Mouse (Mus musculus) forebrain, embryonic 16.5 days (tissue): ENCODE data around the gene Chek1. TPM values are rescaled to one million over a fixed set of nuclear protein-coding genes. Genes with fewer than 3 reads are reported as not detected.
A peak's percentile ranks its signal among the peaks of the same experiment; 100 is the strongest.

Experiments
- ATAC-seq: fragments of 200-750 bp; cut with Nextera tagmentation; 2 replicates; pipeline ENCODE4 v1.8.0; 2017; ENCODE audit warnings: mild to moderate bottlenecking, moderate library complexity
- H3K27ac ChIP-seq: fragments of 300-500 bp; sonication (generic); 2 replicates; pipeline ENCODE4 v1.5.1; 2014; ENCODE audit warnings: low read length, control low read depth
- H3K27me3 ChIP-seq: fragments of 300-500 bp; sonication (generic); replicated peaks from 2 replicates; pipeline ENCODE4 v1.6.1; 2014; ENCODE audit warnings: low read length; ENCODE audit not compliant: control insufficient read depth, insufficient read depth
- H3K36me3 ChIP-seq: fragments of 300-500 bp; sonication (generic); 2 replicates; pipeline ENCODE4 v1.6.1; 2014; ENCODE audit not compliant: control insufficient read depth, insufficient read depth
- H3K4me1 ChIP-seq: fragments of 300-500 bp; sonication (generic); replicated peaks from 2 replicates; pipeline ENCODE4 v1.6.1; 2014; ENCODE audit warnings: low read length; ENCODE audit not compliant: control insufficient read depth, insufficient read depth
- H3K4me2 ChIP-seq: fragments of 300-500 bp; sonication (generic); 2 replicates; pipeline ENCODE4 v1.6.1; 2014; ENCODE audit warnings: mild to moderate bottlenecking, low read length, control low read depth
- H3K4me3 ChIP-seq: fragments of 300-500 bp; sonication (generic); replicated peaks from 2 replicates; pipeline ENCODE4 v1.5.1; 2014; ENCODE audit warnings: mild to moderate bottlenecking, low read length, control low read depth
- H3K9ac ChIP-seq: fragments of 300-500 bp; sonication (generic); replicated peaks from 2 replicates; pipeline ENCODE4 v1.6.1; 2014; ENCODE audit warnings: low read depth, low read length, control low read depth
- H3K9me3 ChIP-seq: fragments of 300-500 bp; sonication (generic); 2 replicates; pipeline ENCODE4 v1.6.1; 2016; ENCODE audit warnings: low read length; ENCODE audit not compliant: control insufficient read depth
- WGBS: fragments of 180-500 bp; shearing (Covaris S2); extraction: QIAGEN DNeasy Blood & Tissue Kit; methylation state at CpG from one replicate; pipeline ENCODE4 v1.1.7; 2014; 5-methylcytosine and 5-hydroxymethylcytosine counted together
- polyA plus RNA-seq: library from polyadenylated mRNA; unstranded; fragments of >200 nt; fragmentation: Nextera tagmentation; extraction: Ambion mirVana; gene quantifications from 2 replicates; pipeline ENCODE4 v1.2.1, GENCODE M21; 2015

The Chek1 gene
- 13.6 and 18.5 TPM in 2 replicates for polyA plus RNA-seq

- Histone ChIP-seq H3K4me2 (peak within 1 kb of the TSS; percentile 98), H3K36me3 (peaks cover 5% of the 10 kb centered on the region; the same call in 1 of the 2 replicates), H3K27ac (peak within 1 kb of the TSS; percentile 88), H3K4me3 (peak within 1 kb of the TSS; percentile 79), H3K4me1 (peaks cover 16% of the 10 kb centered on the region), H3K27me3 (no peaks in the 10 kb centered on the region), H3K9ac (peak within 1 kb of the TSS; percentile 70), H3K9me3 (no peaks in the 10 kb centered on the region)
- ATAC-seq, result no peak
- WGBS, result 9% methylated on average over 12 of the region's 12 CpGs
Measured at GRCm38 (mm10) chr9:36727034-36727755, at the start of gene Chek1. Gene Chek1, minus strand, starts transcription at chr9:36727065.

GRCm38 (mm10) chr9:36769048-36769413 lies 42.2 kb upstream of the Chek1 start:
- no peak overlapping the region for H3K9ac ChIP-seq
- 93% methylated on average over 1 of the region's 1 CpGs for WGBS
- no peak overlapping the region for H3K4me3 ChIP-seq
- no peaks in the 10 kb centered on the region for H3K27me3 ChIP-seq
- ATAC-seq, result no peak
- no peaks in the 10 kb centered on the region for H3K9me3 ChIP-seq
- H3K4me2 ChIP-seq, result peak overlapping the region; percentile 80; the same call in 1 of the 2 replicates
- H3K27ac ChIP-seq, result no peak overlapping the region
- peaks cover 16% of the 10 kb centered on the region for H3K4me1 ChIP-seq
- H3K36me3 ChIP-seq, result peaks cover 2% of the 10 kb centered on the region

- ATAC-seq, result peak; percentile 1; the same call in 1 of the 2 replicates
- Histone ChIP-seq H3K36me3 (peaks cover 4% of the 10 kb centered on the region), H3K9me3 (no peaks in the 10 kb centered on the region), H3K4me3 (peak overlapping the region; percentile 88), H3K4me1 (peaks cover 16% of the 10 kb centered on the region), H3K9ac (peak overlapping the region; percentile 75), H3K4me2 (peak overlapping the region; percentile 80), H3K27ac (peak overlapping the region; percentile 84), H3K27me3 (no peaks in the 10 kb centered on the region)
- WGBS, result 13% methylated on average over 25 of the region's 25 CpGs
Measured at GRCm38 (mm10) chr9:36768156-36769047, 41.5 kb upstream of the Chek1 start.

- peak; percentile 99 for ATAC-seq
- Histone ChIP-seq H3K9ac (peak within 1 kb of the TSS; percentile 75), H3K36me3 (peaks cover 10% of the 10 kb centered on the region), H3K27me3 (no peaks in the 10 kb centered on the region), H3K9me3 (no peaks in the 10 kb centered on the region), H3K4me1 (peaks cover 16% of the 10 kb centered on the region), H3K4me3 (peak within 1 kb of the TSS; percentile 88), H3K27ac (peak within 1 kb of the TSS; percentile 84), H3K4me2 (peak within 1 kb of the TSS; percentile 88)
- WGBS, result under 1% methylated on average over 60 of the region's 60 CpGs
Measured at GRCm38 (mm10) chr9:36767203-36768143, 40.6 kb upstream of the Chek1 start, which contains the start of gene Stt3a. Gene Stt3a, minus strand, starts transcription at chr9:36767679.

DNA sequence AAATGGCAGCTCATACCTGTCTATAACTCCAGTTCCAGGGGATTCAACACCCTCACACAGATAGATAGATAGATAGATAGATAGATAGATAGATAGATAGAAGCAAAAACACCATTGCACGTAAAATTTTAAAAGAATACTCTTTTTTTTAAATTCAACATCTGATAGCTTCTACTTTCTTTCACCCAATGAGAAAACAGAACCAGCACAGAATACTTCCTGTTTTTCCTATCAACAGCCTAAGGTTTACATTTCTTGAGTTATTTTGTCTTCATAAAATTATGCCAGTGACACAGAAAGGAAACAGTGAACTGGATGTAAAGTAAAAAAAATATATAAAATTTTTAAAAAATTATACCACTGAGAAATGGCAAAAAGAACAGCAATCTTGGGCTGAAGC lies 37.5 kb upstream of the Chek1 start:
- Histone ChIP-seq H3K4me2 (no peak overlapping the region), H3K9ac (no peak overlapping the region), H3K4me3 (no peak overlapping the region), H3K36me3 (peaks cover 14% of the 10 kb centered on the region), H3K9me3 (no peaks in the 10 kb centered on the region), H3K4me1 (peaks cover 16% of the 10 kb centered on the region), H3K27me3 (no peaks in the 10 kb centered on the region), H3K27ac (no peak overlapping the region)
- ATAC-seq, result no peak
- 93% methylated on average over 1 of the region's 1 CpGs for WGBS

DNA sequence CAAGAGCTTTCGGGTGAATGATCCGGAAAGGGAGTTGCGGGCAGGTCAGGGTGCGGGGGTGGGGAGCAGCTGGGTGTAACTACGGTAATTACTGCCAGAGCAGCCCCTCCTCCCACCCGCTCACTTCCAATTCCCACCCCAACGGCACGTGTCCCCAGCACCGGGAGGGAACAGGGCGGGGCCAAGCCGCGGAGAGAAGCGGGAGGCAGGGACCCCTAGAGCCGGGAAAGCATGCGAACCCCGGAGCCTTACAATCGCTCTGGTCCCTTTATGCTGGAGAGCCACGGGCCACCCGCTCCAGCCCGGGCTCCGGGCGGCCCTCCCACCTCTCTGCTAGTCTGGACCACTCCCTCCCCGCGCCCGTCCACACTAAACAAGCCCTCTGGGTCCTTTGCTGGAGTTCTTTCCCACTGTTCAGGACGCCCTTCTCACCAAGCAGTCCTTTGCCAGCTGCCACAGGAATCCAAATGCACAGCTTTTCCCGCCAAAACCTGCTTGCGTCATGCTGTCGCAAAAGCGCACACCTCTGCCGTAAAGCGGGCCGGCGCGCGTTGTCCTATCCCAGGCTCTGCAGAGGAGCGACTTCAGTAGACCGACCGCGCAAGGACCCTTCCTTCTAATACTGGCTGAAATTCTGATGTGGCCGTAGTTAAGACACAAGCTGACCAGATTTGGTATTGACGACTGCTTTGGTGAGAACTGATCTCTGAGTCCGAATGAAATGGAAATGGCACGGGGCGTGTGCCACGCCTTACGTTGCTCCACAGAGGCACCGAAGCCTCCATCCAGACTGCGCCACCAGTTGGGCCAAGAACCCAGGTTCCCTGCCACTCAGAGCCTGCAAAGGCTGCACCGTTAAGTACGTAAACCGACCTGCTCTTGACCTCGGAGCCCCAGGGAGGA lies 483 bp downstream of the Chek1 start:
- H3K4me1 ChIP-seq, result peaks cover 16% of the 10 kb centered on the region
- peak overlapping the region; percentile 98 for H3K4me2 ChIP-seq
- H3K9ac ChIP-seq, result peak overlapping the region; percentile 70
- ATAC-seq, result peak; percentile 96
- no peaks in the 10 kb centered on the region for H3K27me3 ChIP-seq
- under 1% methylated on average over 53 of the region's 53 CpGs for WGBS
- H3K36me3 ChIP-seq, result no peaks in the 10 kb centered on the region
- no peaks in the 10 kb centered on the region for H3K9me3 ChIP-seq
- peak overlapping the region; percentile 88 for H3K27ac ChIP-seq
- peak overlapping the region; percentile 79 for H3K4me3 ChIP-seq

GRCm38 (mm10) chr9:36716624-36717023 lies 10.2 kb downstream of the Chek1 start:
- H3K27me3 ChIP-seq, result no peaks in the 10 kb centered on the region
- H3K9me3 ChIP-seq, result no peaks in the 10 kb centered on the region
- ATAC-seq, result no peak
- H3K4me3 ChIP-seq, result no peak overlapping the region
- 76% methylated on average over 3 of the region's 3 CpGs for WGBS
- no peak overlapping the region for H3K4me2 ChIP-seq
- no peak overlapping the region for H3K27ac ChIP-seq
- H3K9ac ChIP-seq, result no peak overlapping the region
- H3K36me3 ChIP-seq, result peaks cover 4% of the 10 kb centered on the region; the same call in 1 of the 2 replicates
- no peaks in the 10 kb centered on the region for H3K4me1 ChIP-seq

- WGBS, result 91% methylated on average over 6 of the region's 6 CpGs
Measured at GRCm38 (mm10) chr9:36707304-36707703, 19.6 kb downstream of the Chek1 start.

More at GRCm38 (mm10) chr9:36707304-36707703, 19.6 kb downstream of the Chek1 start:
- Histone ChIP-seq H3K36me3 (0 out of 2 replicates have a peak, but pooled peaks cover 3% of the 10 kb centered on the region), H3K27ac (no peak overlapping the region), H3K4me1 (no peaks in the 10 kb centered on the region), H3K27me3 (no peaks in the 10 kb centered on the region), H3K9ac (no peak overlapping the region), H3K4me2 (no peak overlapping the region), H3K4me3 (no peak overlapping the region), H3K9me3 (no peaks in the 10 kb centered on the region)
- no peak for ATAC-seq
